Mouse (Mus musculus): ENCODE results near the gene Fbxo34. TPM values are rescaled to one million over a fixed set of nuclear protein-coding genes. Genes with fewer than 3 reads are reported as not detected.

Gene Fbxo34
- polyA plus RNA-seq (2014; fragmentation: Illumina TruSeq; extraction: RNeasy Lipid Tissue Mini Kit (QIAGEN cat#74804); ENCODE audit: low read depth, low replicate concordance), result 9.7 TPM

GRCm38 (mm10) chr14:47450121-47450520 is at the start of gene Fbxo34:
Fbxo34 (plus strand) TSS chr14:47450421.

GRCm38 (mm10) chr14:47417775-47418665 is 32.2 kb upstream of the Fbxo34 start, which contains the start of gene Dlgap5:
Dlgap5 (minus strand) TSS chr14:47418407.

GRCm38 (mm10) chr14:47570549-47570948 is 120.3 kb downstream of the Fbxo34 start, which contains the start of gene Atg14:
Atg14 (minus strand) TSS chr14:47570649.

Other genes with a start within 250 kb of the Fbxo34 start
- gene Wdhd1, start 173.6 kb upstream of the Fbxo34 start, polyA plus RNA-seq (2014; fragmentation: Illumina TruSeq; extraction: RNeasy Lipid Tissue Mini Kit (QIAGEN cat#74804); ENCODE audit: low read depth, low replicate concordance), result 5.4 TPM
- 48.0 TPM for gene Socs4, start 173.5 kb upstream of the Fbxo34 start, polyA plus RNA-seq (2014; fragmentation: Illumina TruSeq; extraction: RNeasy Lipid Tissue Mini Kit (QIAGEN cat#74804); ENCODE audit: low read depth, low replicate concordance)
- gene Mapk1ip1l, start 152.2 kb upstream of the Fbxo34 start, polyA plus RNA-seq (2014; fragmentation: Illumina TruSeq; extraction: RNeasy Lipid Tissue Mini Kit (QIAGEN cat#74804); ENCODE audit: low read depth, low replicate concordance), result 97.8 TPM
- gene Lgals3, start 82.7 kb upstream of the Fbxo34 start, polyA plus RNA-seq (2014; fragmentation: Illumina TruSeq; extraction: RNeasy Lipid Tissue Mini Kit (QIAGEN cat#74804); ENCODE audit: low read depth, low replicate concordance), result 7.1 TPM
- 1.2 TPM for gene Dlgap5, start 32.0 kb upstream of the Fbxo34 start, polyA plus RNA-seq (2014; fragmentation: Illumina TruSeq; extraction: RNeasy Lipid Tissue Mini Kit (QIAGEN cat#74804); ENCODE audit: low read depth, low replicate concordance)
- 14.9 TPM for gene Atg14, start 120.2 kb downstream of the Fbxo34 start, polyA plus RNA-seq (2014; fragmentation: Illumina TruSeq; extraction: RNeasy Lipid Tissue Mini Kit (QIAGEN cat#74804); ENCODE audit: low read depth, low replicate concordance)
- gene Ktn1, start 198.0 kb downstream of the Fbxo34 start, polyA plus RNA-seq (2014; fragmentation: Illumina TruSeq; extraction: RNeasy Lipid Tissue Mini Kit (QIAGEN cat#74804); ENCODE audit: low read depth, low replicate concordance), result 126 TPM